Mouse (Mus musculus) MEL (cell line): ENCODE measurements around the gene Ola1. TPM values are rescaled to one million over a fixed set of nuclear protein-coding genes. Genes with fewer than 3 reads are reported as not detected.

Experiments used
- DNase-seq: peaks from one replicate; pipeline ENCODE4 v3.0.0; 2011; ENCODE audit warnings: low read depth, low spot score
- H3K27ac ChIP-seq: 2 replicates; pipeline ENCODE4 v1.5.1; 2012; ENCODE audit warnings: low read depth, mild to moderate bottlenecking, control low read depth, low read length, moderate library complexity; ENCODE audit not compliant: control insufficient read depth
- H3K27me3 ChIP-seq, 2 experiments: fragments of 150-350 bp in 1 of 2; sonication (generic) in 1 of 2; 2 replicates each; pipeline ENCODE4 v1.6.1; 2012; ENCODE audit warnings: low read length in 2 of 2, mild to moderate bottlenecking in 2 of 2, improper control_type of control experiment in 1 of 2, moderate library complexity in 1 of 2; ENCODE audit not compliant: insufficient read depth in 2 of 2, control insufficient read depth in 1 of 2
- H3K36me3 ChIP-seq, 2 experiments: 2 replicates each; pipeline ENCODE4 v1.6.1; 2012 to 2014; ENCODE audit warnings: low read length in 2 of 2, improper control_type of control experiment in 1 of 2, inconsistent platforms in 1 of 2, mild to moderate bottlenecking in 1 of 2; ENCODE audit not compliant: insufficient read depth in 2 of 2, control insufficient read depth in 1 of 2
- H3K4me1 ChIP-seq, 2 experiments: fragments of 150-350 bp in 1 of 2; sonication (generic) in 1 of 2; 2 replicates each; pipeline ENCODE4 v1.6.1; 2012; ENCODE audit warnings: low read length in 2 of 2, improper control_type of control experiment in 1 of 2, mild to moderate bottlenecking in 1 of 2; ENCODE audit not compliant: insufficient read depth in 2 of 2, control insufficient read depth in 1 of 2
- H3K4me3 ChIP-seq, 2 experiments: fragments of 150-350 bp in 1 of 2; sonication (generic) in 1 of 2; 2 replicates each; pipeline ENCODE4 v1.5.1; 2012; ENCODE audit warnings: low read depth in 2 of 2, low read length in 2 of 2, mild to moderate bottlenecking in 2 of 2, moderate library complexity in 2 of 2, control low read depth in 1 of 2, improper control_type of control experiment in 1 of 2; ENCODE audit not compliant: control insufficient read depth in 1 of 2, insufficient read depth in 1 of 2
- H3K79me2 ChIP-seq: 2 replicates; pipeline ENCODE4 v1.6.1; 2012; ENCODE audit warnings: mild to moderate bottlenecking, low read length, moderate library complexity; ENCODE audit not compliant: control insufficient read depth, poor library complexity, insufficient read depth
- H3K9ac ChIP-seq: 2 replicates; pipeline ENCODE4 v1.6.1; 2012; ENCODE audit warnings: low read depth, mild to moderate bottlenecking, control low read depth, low read length, moderate library complexity; ENCODE audit not compliant: control insufficient read depth, poor library complexity, severe bottlenecking
- H3K9me3 ChIP-seq: fragments of 150-350 bp; sonication (generic); replicated peaks from 2 replicates; pipeline ENCODE4 v1.6.1; 2012; ENCODE audit warnings: mild to moderate bottlenecking, low read length, improper control_type of control experiment, moderate library complexity; ENCODE audit not compliant: insufficient read depth
- BHLHE40 ChIP-seq: IDR thresholded peaks from 2 replicates; pipeline ENCODE4 v1.6.1; 2012; ENCODE audit warnings: low read depth, mild to moderate bottlenecking, inconsistent platforms, low read length, improper control_type of control experiment, borderline replicate concordance
- CHD2 ChIP-seq: IDR thresholded peaks from 2 replicates; pipeline ENCODE4 v1.6.1; 2011; ENCODE audit warnings: low read length, improper control_type of control experiment
- CTCF ChIP-seq, 3 experiments: IDR thresholded peaks in 2 of 3; conservative IDR thresholded peaks in 1 of 3; 2 replicates each; pipeline ENCODE4 v1.5.1; 2011 to 2012; ENCODE audit warnings: low read length in 3 of 3, low read depth in 2 of 3, mild to moderate bottlenecking in 2 of 3, improper control_type of control experiment in 1 of 3, inconsistent platforms in 1 of 3, mixed read lengths in 1 of 3, moderate library complexity in 1 of 3; ENCODE audit not compliant: control insufficient read depth in 1 of 3, insufficient read depth in 1 of 3, poor library complexity in 1 of 3, severe bottlenecking in 1 of 3
- E2F4 ChIP-seq: IDR thresholded peaks from 2 replicates; pipeline ENCODE4 v1.6.1; 2011; ENCODE audit warnings: low read depth, low read length, improper control_type of control experiment, borderline replicate concordance
- ELF1 ChIP-seq: IDR thresholded peaks from 2 replicates; pipeline ENCODE4 v1.6.1; 2014; ENCODE audit warnings: low read depth, mild to moderate bottlenecking, inconsistent platforms, low read length, improper control_type of control experiment, moderate library complexity
- EP300 ChIP-seq, 2 experiments: IDR thresholded peaks; 2 replicates each; pipeline ENCODE4 v1.6.1; 2011; ENCODE audit warnings: improper control_type of control experiment in 2 of 2, low read length in 2 of 2, low read depth in 1 of 2, mild to moderate bottlenecking in 1 of 2
- GATA1 ChIP-seq: IDR thresholded peaks from 2 replicates; pipeline ENCODE4 v1.6.1; 2011; ENCODE audit warnings: low read depth, low read length, improper control_type of control experiment
- JUND ChIP-seq: IDR thresholded peaks from 2 replicates; pipeline ENCODE4 v1.6.1; 2011; ENCODE audit warnings: low read depth, mild to moderate bottlenecking, improper control_type of control experiment, low read length
- MAFK ChIP-seq: IDR thresholded peaks from 2 replicates; pipeline ENCODE4 v1.6.1; 2011; ENCODE audit warnings: low read depth, mild to moderate bottlenecking, low read length, improper control_type of control experiment, borderline replicate concordance
- MAX ChIP-seq: IDR thresholded peaks from 2 replicates; pipeline ENCODE4 v1.6.1; 2011; ENCODE audit warnings: low read length, improper control_type of control experiment
- MXI1 ChIP-seq: IDR thresholded peaks from 2 replicates; pipeline ENCODE4 v1.6.1; 2011; ENCODE audit warnings: mild to moderate bottlenecking, low read depth, low read length, improper control_type of control experiment
- MYC ChIP-seq: IDR thresholded peaks from 2 replicates; pipeline ENCODE4 v1.6.1; 2011; ENCODE audit warnings: low read depth, mild to moderate bottlenecking, low read length, improper control_type of control experiment, moderate library complexity
- NRF1 ChIP-seq: IDR thresholded peaks from 2 replicates; pipeline ENCODE4 v1.6.1; 2014; ENCODE audit warnings: low read depth, mild to moderate bottlenecking, inconsistent platforms, low read length, improper control_type of control experiment, moderate library complexity; ENCODE audit not compliant: poor library complexity, insufficient read depth, severe bottlenecking
- POLR2A ChIP-seq, 2 experiments: IDR thresholded peaks; 2 replicates each; pipeline ENCODE4 v1.6.1; 2011 to 2012; ENCODE audit warnings: low read length in 2 of 2, mild to moderate bottlenecking in 2 of 2, control low read depth in 1 of 2, improper control_type of control experiment in 1 of 2, low read depth in 1 of 2, moderate library complexity in 1 of 2; ENCODE audit not compliant: control insufficient read depth in 1 of 2, insufficient read depth in 1 of 2, poor library complexity in 1 of 2
- POLR2AphosphoS2 ChIP-seq: IDR thresholded peaks from 2 replicates; pipeline ENCODE4 v1.6.1; 2011; ENCODE audit warnings: low read length, improper control_type of control experiment
- POLR2AphosphoS5 ChIP-seq: IDR thresholded peaks from 2 replicates; pipeline ENCODE4 v1.6.1; 2012; ENCODE audit warnings: low read depth, borderline replicate concordance, mild to moderate bottlenecking, inconsistent platforms, low read length, moderate library complexity, mixed read lengths
- RAD21 ChIP-seq: IDR thresholded peaks from 2 replicates; pipeline ENCODE4 v1.6.1; 2011; ENCODE audit warnings: mild to moderate bottlenecking, low read depth, low read length, improper control_type of control experiment
- RCOR1 ChIP-seq: IDR thresholded peaks from 2 replicates; pipeline ENCODE4 v1.6.1; 2012; ENCODE audit warnings: low read depth, mild to moderate bottlenecking, inconsistent platforms, low read length, improper control_type of control experiment
- SIN3A ChIP-seq: IDR thresholded peaks from 2 replicates; pipeline ENCODE4 v1.6.1; 2012; ENCODE audit warnings: low read length, improper control_type of control experiment, inconsistent platforms
- SMC3 ChIP-seq: IDR thresholded peaks from 2 replicates; pipeline ENCODE4 v1.6.1; 2011; ENCODE audit warnings: low read depth, low read length, improper control_type of control experiment
- TAL1 ChIP-seq: IDR thresholded peaks from 2 replicates; pipeline ENCODE4 v1.6.1; 2012; ENCODE audit warnings: mild to moderate bottlenecking, inconsistent platforms, low read length, moderate library complexity, mixed read lengths
- TCF12 ChIP-seq: IDR thresholded peaks from 2 replicates; pipeline ENCODE4 v1.6.1; 2014; ENCODE audit warnings: low read depth, mild to moderate bottlenecking, inconsistent platforms, low read length, improper control_type of control experiment, moderate library complexity
- USF2 ChIP-seq, 2 experiments: IDR thresholded peaks; 2 replicates each; pipeline ENCODE4 v1.6.1; 2011 to 2012; ENCODE audit warnings: improper control_type of control experiment in 2 of 2, low read length in 2 of 2, borderline replicate concordance in 1 of 2, inconsistent platforms in 1 of 2, low read depth in 1 of 2, mild to moderate bottlenecking in 1 of 2; ENCODE audit not compliant: insufficient read depth in 1 of 2
- ZC3H11A ChIP-seq: IDR thresholded peaks from 2 replicates; pipeline ENCODE4 v1.6.1; 2012; ENCODE audit warnings: low read depth, mild to moderate bottlenecking, inconsistent platforms, low read length, improper control_type of control experiment
- ZMIZ1 ChIP-seq: IDR thresholded peaks from 2 replicates; pipeline ENCODE4 v1.6.1; 2012; ENCODE audit warnings: low read depth, mild to moderate bottlenecking, inconsistent platforms, low read length, improper control_type of control experiment, moderate library complexity
- polyA plus RNA-seq, 2 experiments: library from polyadenylated mRNA; stranded (reverse) in 1 of 2; unstranded in 1 of 2; fragments of >175 nt in 1 of 2; fragments of >200 nt in 1 of 2; gene quantifications; 2 replicates each; pipeline versions ENCODE4 v1.2.1 to v1.2.4; 2012; ENCODE audit warnings: low replicate concordance in 2 of 2, low read depth in 1 of 2; ENCODE audit not compliant: insufficient read length in 2 of 2, insufficient read depth in 1 of 2, missing spikeins in 1 of 2
- total RNA-seq: library from RNA; depleted of rRNA; stranded (reverse); fragments of 300-350 nt; gene quantifications from 2 replicates; pipeline ENCODE4 v1.2.3, GENCODE M21; 2012

Ola1 gene
- total and polyA plus RNA-seq, 3 experiments = 69.7 to 86.0 TPM; not detected in 1

- no peak for DNase-seq
- TF ChIP-seq POLR2A (IDR thresholded peaks at IDR 0.05; ENCODE audit: control insufficient read depth in 1 of 2, insufficient read depth in 1 of 2, low read depth in 1 of 2, low read length in 2 of 2, poor library complexity in 1 of 2) = no peak
- TF ChIP-seq TAL1 = no peak
- no peak for TF ChIP-seq POLR2AphosphoS2
- no peak for TF ChIP-seq CTCF (IDR thresholded peaks at IDR 0.05 in 2 of 3, conservative IDR thresholded peaks at IDR 0.05 in 1 of 3; ENCODE audit: control insufficient read depth in 1 of 3, insufficient read depth in 1 of 3, low read depth in 2 of 3, low read length in 3 of 3, poor library complexity in 1 of 3, severe bottlenecking in 1 of 3)
- no peak for TF ChIP-seq ELF1
- Histone ChIP-seq H3K27ac (no peak overlapping the region), H3K4me3 (no peak overlapping the region), H3K9ac (no peak overlapping the region), H3K27me3 (no peaks in the 10 kb centered on the region; a peak in 3 of 4 replicates), H3K4me1 (peaks cover 0 to 2% of the 10 kb centered on the region in 2 experiments; a peak in 1 of 4 replicates), H3K36me3 (no peaks in the 10 kb centered on the region; a peak in 1 of 4 replicates), H3K9me3 (no peaks in the 10 kb centered on the region), H3K79me2 (no peaks in the 10 kb centered on the region)
These were observed 75.0 kb downstream of the Ola1 start for GRCm38 (mm10) chr2:73143732-73144131.

DNA sequence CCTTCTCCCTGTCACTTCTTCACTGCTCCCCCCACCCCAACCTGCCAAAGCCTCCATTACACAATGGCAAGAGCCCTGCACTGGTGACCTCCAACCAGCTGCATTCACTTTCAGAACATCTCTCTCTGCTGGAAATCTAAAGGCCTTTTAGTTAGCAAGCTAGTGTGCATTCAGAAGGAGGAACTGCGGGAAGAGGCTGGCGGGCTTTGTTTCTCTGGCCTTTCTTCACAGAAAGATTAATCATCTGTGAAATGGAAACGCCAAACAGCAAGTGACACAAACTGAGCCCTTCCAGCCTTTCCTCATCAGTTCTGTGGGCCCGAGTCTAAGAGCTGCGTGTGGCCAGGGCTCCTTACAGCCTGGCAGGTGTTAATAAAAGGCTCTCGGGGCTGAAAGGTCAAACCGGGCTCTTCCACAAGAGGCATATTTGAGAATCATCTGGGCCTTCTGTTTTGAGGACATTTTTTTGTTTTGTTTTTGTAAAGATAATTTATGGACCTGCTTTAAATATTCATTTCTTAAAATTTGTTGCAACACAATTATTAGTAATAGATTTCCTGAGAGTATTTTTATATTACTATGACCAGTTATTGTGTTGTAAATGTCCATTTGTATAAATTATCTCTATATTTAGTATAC, 75.8 kb downstream of the Ola1 start:
- DNase-seq = no peak
- Histone ChIP-seq H3K27ac (no peak overlapping the region), H3K4me1 (peaks cover 0 to 2% of the 10 kb centered on the region in 2 experiments; a peak in 1 of 4 replicates), H3K4me3 (no peak overlapping the region), H3K27me3 (no peaks in the 10 kb centered on the region; a peak in 3 of 4 replicates), H3K36me3 (no peaks in the 10 kb centered on the region; a peak in 1 of 4 replicates), H3K79me2 (no peaks in the 10 kb centered on the region), H3K9me3 (no peaks in the 10 kb centered on the region), H3K9ac (no peak overlapping the region)
- TF ChIP-seq ZC3H11A = no peak

- Histone ChIP-seq H3K27ac (no peak overlapping the region), H3K27me3 (no peaks in the 10 kb centered on the region), H3K4me3 (no peak overlapping the region), H3K79me2 (no peaks in the 10 kb centered on the region), H3K36me3 (no peaks in the 10 kb centered on the region), H3K9ac (no peak overlapping the region), H3K9me3 (no peaks in the 10 kb centered on the region), H3K4me1 (no peaks in the 10 kb centered on the region; a peak in 1 of 4 replicates)
- no peak for DNase-seq
- TF ChIP-seq POLR2A (IDR thresholded peaks at IDR 0.05; ENCODE audit: control insufficient read depth in 1 of 2, insufficient read depth in 1 of 2, low read depth in 1 of 2, low read length in 2 of 2, poor library complexity in 1 of 2) (no peak), RCOR1 (no peak), RAD21 (no peak), GATA1 (peak; percentile 41; the same call in 1 of the 2 replicates), BHLHE40 (no peak), TCF12 (peak; percentile 50; the same call in 1 of the 2 replicates), E2F4 (no peak), MAX (no peak), CHD2 (no peak), NRF1 (no peak), POLR2AphosphoS5 (no peak), MAFK (no peak), ZC3H11A (no peak), POLR2AphosphoS2 (no peak), EP300 (IDR thresholded peaks at IDR 0.05; ENCODE audit: low read depth in 1 of 2, low read length in 2 of 2) (peak in 1 of 2 experiments; percentile 28; a peak in 1 of 4 replicates), MYC (no peak), SMC3 (no peak), JUND (no peak), ZMIZ1 (no peak), SIN3A (no peak), TAL1 (no peak), USF2 (IDR thresholded peaks at IDR 0.05; ENCODE audit: borderline replicate concordance in 1 of 2, insufficient read depth in 1 of 2, low read depth in 1 of 2, low read length in 2 of 2) (no peak), MXI1 (no peak)
These were observed 85.8 kb downstream of the Ola1 start for GRCm38 (mm10) chr2:73132897-73133296.
